Mouse (Mus musculus) liver, embryonic 13.5 days (tissue): Measurements from ENCODE around the gene Rtl10. TPM values are rescaled to one million over a fixed set of nuclear protein-coding genes. Genes with fewer than 3 reads are reported as not detected.

Source experiments
- ATAC-seq: fragments of 200-750 bp; cut with Nextera tagmentation; 2 replicates; pipeline ENCODE4 v1.8.0; 2017; ENCODE audit warnings: low read depth, mild to moderate bottlenecking, moderate number of reproducible peaks, moderate library complexity
- DNase-seq: peaks from one replicate; pipeline ENCODE4 v3.0.0; 2022
- H3K27ac ChIP-seq: fragments of 300-500 bp; sonication (generic); 2 replicates; pipeline ENCODE4 v1.5.1; 2015; ENCODE audit warnings: moderate library complexity, mild to moderate bottlenecking, inconsistent platforms
- H3K27me3 ChIP-seq: fragments of 300-500 bp; sonication (generic); 2 replicates; pipeline ENCODE4 v1.6.1; 2015; ENCODE audit warnings: mild to moderate bottlenecking, inconsistent platforms
- H3K36me3 ChIP-seq: fragments of 300-500 bp; sonication (generic); 2 replicates; pipeline ENCODE4 v1.6.1; 2015; ENCODE audit warnings: mild to moderate bottlenecking, inconsistent platforms
- H3K4me1 ChIP-seq: fragments of 300-500 bp; sonication (generic); replicated peaks from 2 replicates; pipeline ENCODE4 v1.6.1; 2015; ENCODE audit warnings: inconsistent platforms
- H3K4me2 ChIP-seq: fragments of 300-500 bp; sonication (generic); 2 replicates; pipeline ENCODE4 v1.6.1; 2015; ENCODE audit warnings: inconsistent platforms, mild to moderate bottlenecking, moderate library complexity
- H3K4me3 ChIP-seq: fragments of 300-500 bp; sonication (generic); replicated peaks from 2 replicates; pipeline ENCODE4 v1.5.1; 2015; ENCODE audit warnings: mild to moderate bottlenecking, inconsistent platforms
- H3K9ac ChIP-seq: fragments of 300-500 bp; sonication (generic); 2 replicates; pipeline ENCODE4 v1.6.1; 2015; ENCODE audit warnings: mild to moderate bottlenecking, inconsistent platforms
- H3K9me3 ChIP-seq: fragments of 300-500 bp; sonication (generic); replicated peaks from 2 replicates; pipeline ENCODE4 v1.6.1; 2016; ENCODE audit warnings: inconsistent platforms
- WGBS: fragments of 180-500 bp; shearing (Covaris S2); methylation state at CpG from one replicate; pipeline ENCODE4 v1.1.7; 2015; ENCODE audit not compliant: insufficient replicate concordance; 5-methylcytosine and 5-hydroxymethylcytosine counted together
- polyA plus RNA-seq: library from polyadenylated mRNA; unstranded; fragments of >200 nt; fragmentation: Nextera tagmentation; extraction: Ambion mirVana; gene quantifications from 2 replicates; pipeline ENCODE4 v1.2.1, GENCODE M21; 2015

Rtl10 gene
- polyA plus RNA-seq, 1 experiment from 2014 or later, result 1.9 TPM

GRCm38 (mm10) chr16:18483839-18484238, 14.9 kb upstream of the Rtl10 start:
- Histone ChIP-seq H3K27me3 (no peaks in the 10 kb centered on the region), H3K4me1 (peaks cover 12% of the 10 kb centered on the region), H3K4me2 (no peak overlapping the region), H3K4me3 (no peak overlapping the region), H3K36me3 (peaks cover 45% of the 10 kb centered on the region), H3K9ac (no peak overlapping the region), H3K27ac (no peak overlapping the region), H3K9me3 (no peaks in the 10 kb centered on the region)
- no peak for DNase-seq
- no peak for ATAC-seq
- 76% methylated on average over 5 of the region's 5 CpGs for WGBS

- Histone ChIP-seq H3K9me3 (no peaks in the 10 kb centered on the region), H3K36me3 (peaks cover 39% of the 10 kb centered on the region), H3K4me2 (no peak overlapping the region), H3K9ac (no peak overlapping the region), H3K4me1 (peaks cover 12% of the 10 kb centered on the region), H3K27ac (no peak overlapping the region), H3K4me3 (no peak overlapping the region), H3K27me3 (no peaks in the 10 kb centered on the region)
- WGBS, result 54% methylated on average over 4 of the region's 4 CpGs
- ATAC-seq (no peak), DNase-seq (no peak)
Measured at GRCm38 (mm10) chr16:18484386-18484785, 14.3 kb upstream of the Rtl10 start.

GRCm38 (mm10) chr16:18484794-18485435, 13.8 kb upstream of the Rtl10 start:
- Histone ChIP-seq H3K27ac (no peak overlapping the region), H3K9ac (no peak overlapping the region), H3K4me1 (peaks cover 12% of the 10 kb centered on the region), H3K4me2 (no peak overlapping the region), H3K9me3 (no peaks in the 10 kb centered on the region), H3K27me3 (no peaks in the 10 kb centered on the region), H3K36me3 (peaks cover 34% of the 10 kb centered on the region), H3K4me3 (no peak overlapping the region)
- DNase-seq (no peak), ATAC-seq (no peak)
- 74% methylated on average over 5 of the region's 5 CpGs for WGBS

- WGBS, result 95% methylated on average over 2 of the region's 2 CpGs
- no peak for ATAC-seq
- Histone ChIP-seq H3K4me2 (no peak overlapping the region), H3K27ac (no peak overlapping the region), H3K9me3 (no peaks in the 10 kb centered on the region), H3K27me3 (no peaks in the 10 kb centered on the region), H3K4me3 (no peak overlapping the region), H3K4me1 (peaks cover 12% of the 10 kb centered on the region), H3K9ac (no peak overlapping the region), H3K36me3 (peaks cover 22% of the 10 kb centered on the region)
- no peak for DNase-seq
Measured at GRCm38 (mm10) chr16:18486126-18486525, 12.6 kb upstream of the Rtl10 start.

- no peak overlapping the region for H3K9ac ChIP-seq
Measured at GRCm38 (mm10) chr16:18490281-18490680, 8.4 kb upstream of the Rtl10 start.

GRCm38 (mm10) chr16:18490894-18491293, 7.8 kb upstream of the Rtl10 start:
- no peak for DNase-seq
- Histone ChIP-seq H3K27ac (no peak overlapping the region), H3K9me3 (no peaks in the 10 kb centered on the region), H3K4me1 (no peaks in the 10 kb centered on the region), H3K4me2 (no peak overlapping the region), H3K36me3 (peaks cover 8% of the 10 kb centered on the region), H3K27me3 (no peaks in the 10 kb centered on the region), H3K4me3 (no peak overlapping the region), H3K9ac (no peak overlapping the region)
- ATAC-seq, result no peak
- 50% methylated on average over 1 of the region's 1 CpGs for WGBS

More at GRCm38 (mm10) chr16:18490281-18490680, 8.4 kb upstream of the Rtl10 start:
- H3K36me3 ChIP-seq, result peaks cover 9% of the 10 kb centered on the region
- H3K27me3 ChIP-seq, result no peaks in the 10 kb centered on the region
- no peak overlapping the region for H3K4me3 ChIP-seq
- 91% methylated on average over 3 of the region's 3 CpGs for WGBS
- no peaks in the 10 kb centered on the region for H3K9me3 ChIP-seq
- H3K4me1 ChIP-seq, result no peaks in the 10 kb centered on the region
- ATAC-seq (no peak), DNase-seq (no peak)
- no peak overlapping the region for H3K4me2 ChIP-seq
- H3K27ac ChIP-seq, result no peak overlapping the region

- peak overlapping the region; percentile 97 for H3K4me2 ChIP-seq
Measured at GRCm38 (mm10) chr16:18497865-18498515, 711 bp upstream of the Rtl10 start.

GRCm38 (mm10) chr16:18498996-18499395, 295 bp downstream of the Rtl10 start:
- DNase-seq (no peak), ATAC-seq (peak; percentile 47)

More at GRCm38 (mm10) chr16:18497865-18498515, 711 bp upstream of the Rtl10 start:
- Histone ChIP-seq H3K36me3 (peaks cover 22% of the 10 kb centered on the region), H3K9me3 (no peaks in the 10 kb centered on the region), H3K9ac (peak overlapping the region; percentile 88), H3K27me3 (no peaks in the 10 kb centered on the region), H3K4me3 (peak overlapping the region; percentile 84), H3K27ac (peak overlapping the region; percentile 86), H3K4me1 (peaks cover 35% of the 10 kb centered on the region)
- peak; percentile 57 for ATAC-seq
- DNase-seq, result no peak
- WGBS, result 5% methylated on average over 6 of the region's 6 CpGs

GRCm38 (mm10) chr16:18501531-18501930, 2.8 kb downstream of the Rtl10 start:
- WGBS, result 78% methylated on average over 6 of the region's 6 CpGs
- Histone ChIP-seq H3K27ac (no peak overlapping the region), H3K4me1 (peaks cover 35% of the 10 kb centered on the region), H3K9me3 (no peaks in the 10 kb centered on the region), H3K36me3 (peaks cover 32% of the 10 kb centered on the region), H3K4me2 (no peak overlapping the region), H3K27me3 (no peaks in the 10 kb centered on the region), H3K4me3 (no peak overlapping the region), H3K9ac (no peak overlapping the region)
- ATAC-seq (no peak), DNase-seq (no peak)

More at GRCm38 (mm10) chr16:18498996-18499395, 295 bp downstream of the Rtl10 start:
- Histone ChIP-seq H3K4me2 (peak overlapping the region; percentile 97), H3K27ac (peak overlapping the region; percentile 65), H3K36me3 (peaks cover 28% of the 10 kb centered on the region), H3K9ac (peak overlapping the region; percentile 88), H3K9me3 (no peaks in the 10 kb centered on the region), H3K4me3 (peak overlapping the region; percentile 84), H3K4me1 (peaks cover 35% of the 10 kb centered on the region), H3K27me3 (no peaks in the 10 kb centered on the region)
- WGBS, result under 1% methylated on average over 24 of the region's 24 CpGs

- Histone ChIP-seq H3K4me3 (no peak overlapping the region), H3K36me3 (peaks cover 32% of the 10 kb centered on the region), H3K27me3 (no peaks in the 10 kb centered on the region), H3K9ac (no peak overlapping the region; the same call in 1 of the 2 replicates), H3K4me1 (peaks cover 24% of the 10 kb centered on the region), H3K27ac (no peak overlapping the region), H3K9me3 (no peaks in the 10 kb centered on the region), H3K4me2 (no peak overlapping the region)
- DNase-seq (no peak), ATAC-seq (no peak)
- 89% methylated on average over 14 of the region's 14 CpGs for WGBS
Measured at GRCm38 (mm10) chr16:18503566-18504342, 5.1 kb downstream of the Rtl10 start.

- Histone ChIP-seq H3K9ac (no peak overlapping the region), H3K36me3 (peaks cover 17% of the 10 kb centered on the region), H3K27ac (no peak overlapping the region), H3K27me3 (no peaks in the 10 kb centered on the region), H3K4me2 (no peak overlapping the region), H3K9me3 (no peaks in the 10 kb centered on the region), H3K4me1 (no peaks in the 10 kb centered on the region), H3K4me3 (no peak overlapping the region)
- DNase-seq (no peak), ATAC-seq (no peak)
- 85% methylated on average over 3 of the region's 3 CpGs for WGBS
Measured at GRCm38 (mm10) chr16:18506524-18507199, 8.0 kb downstream of the Rtl10 start.
